Mouse (Mus musculus): ENCODE results near the gene Dusp19. TPM values are rescaled to one million over a fixed set of nuclear protein-coding genes. Genes with fewer than 3 reads are reported as not detected.

Dusp19 gene
- total and polyA plus RNA-seq, 3 experiments = 5.4 to 9.1 (median 8.9) TPM

DNA sequence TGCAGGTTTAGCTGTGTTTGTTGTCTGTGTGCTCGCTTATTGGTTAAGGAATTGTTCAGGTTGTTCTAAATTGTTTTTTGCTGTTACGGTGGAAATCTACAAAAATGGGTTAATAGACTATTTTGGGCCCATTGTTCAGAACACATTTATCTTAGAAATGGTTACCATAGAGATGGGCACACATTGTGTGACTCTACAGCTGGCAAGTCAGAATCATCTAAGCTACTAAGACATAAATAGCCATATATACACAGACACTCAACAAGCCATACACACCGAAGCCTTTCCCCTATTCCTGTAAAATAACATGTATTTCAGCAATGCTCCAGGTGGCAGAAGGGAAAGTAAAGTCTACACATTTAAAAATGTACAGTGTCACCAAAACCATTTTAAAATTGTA is 17.0 kb upstream of the Dusp19 start:
- H3K27ac ChIP-seq = no peak overlapping the region
- H3K9ac ChIP-seq (ENCODE audit: low read depth, low read length) = no peak overlapping the region
- H3K4me3 ChIP-seq = no peak overlapping the region
- no peaks in the 10 kb centered on the region for H3K4me1 ChIP-seq (ENCODE audit: control insufficient read depth, insufficient read depth, low read length)
- H3K36me3 ChIP-seq (ENCODE audit: control insufficient read depth, insufficient read depth, low read length) = no peaks in the 10 kb centered on the region
- H3K79me2 ChIP-seq (replicated peaks; ENCODE audit: control insufficient read depth, insufficient read depth, low read length) = no peaks in the 10 kb centered on the region
- no peak for TF ChIP-seq POLR2A (IDR thresholded peaks at IDR 0.05; ENCODE audit: insufficient read depth, low read depth, low read length)
- TF ChIP-seq EP300 (IDR thresholded peaks at IDR 0.05; ENCODE audit: insufficient read depth, low read depth, low read length) = no peak
- no peak for TF ChIP-seq CTCF (IDR thresholded peaks at IDR 0.05)
- no peak for DNase-seq
- 69% methylated on average over 3 of the region's 3 CpGs for WGBS
- H3K27me3 ChIP-seq (ENCODE audit: control insufficient read depth, insufficient read depth, low read length) = no peaks in the 10 kb centered on the region
- intact Hi-C loops (cut with DNase I) = no loop called here

GRCm38 (mm10) chr2:80600611-80601010 is 16.2 kb upstream of the Dusp19 start:
- H3K27ac ChIP-seq = no peak overlapping the region
- TF ChIP-seq EP300 (IDR thresholded peaks at IDR 0.05; ENCODE audit: insufficient read depth, low read depth, low read length) (no peak), POLR2A (IDR thresholded peaks at IDR 0.05; ENCODE audit: insufficient read depth, low read depth, low read length) (no peak), CTCF (IDR thresholded peaks at IDR 0.05) (no peak)
- intact Hi-C loops (cut with DNase I) = no loop called here
- H3K36me3 ChIP-seq (ENCODE audit: control insufficient read depth, insufficient read depth, low read length) = no peaks in the 10 kb centered on the region
- no peaks in the 10 kb centered on the region for H3K4me1 ChIP-seq (ENCODE audit: control insufficient read depth, insufficient read depth, low read length)
- no peaks in the 10 kb centered on the region for H3K27me3 ChIP-seq (ENCODE audit: control insufficient read depth, insufficient read depth, low read length)
- H3K9ac ChIP-seq (ENCODE audit: low read depth, low read length) = no peak overlapping the region
- no peak for DNase-seq
- H3K79me2 ChIP-seq (replicated peaks; ENCODE audit: control insufficient read depth, insufficient read depth, low read length) = no peaks in the 10 kb centered on the region
- no peak overlapping the region for H3K4me3 ChIP-seq

DNA sequence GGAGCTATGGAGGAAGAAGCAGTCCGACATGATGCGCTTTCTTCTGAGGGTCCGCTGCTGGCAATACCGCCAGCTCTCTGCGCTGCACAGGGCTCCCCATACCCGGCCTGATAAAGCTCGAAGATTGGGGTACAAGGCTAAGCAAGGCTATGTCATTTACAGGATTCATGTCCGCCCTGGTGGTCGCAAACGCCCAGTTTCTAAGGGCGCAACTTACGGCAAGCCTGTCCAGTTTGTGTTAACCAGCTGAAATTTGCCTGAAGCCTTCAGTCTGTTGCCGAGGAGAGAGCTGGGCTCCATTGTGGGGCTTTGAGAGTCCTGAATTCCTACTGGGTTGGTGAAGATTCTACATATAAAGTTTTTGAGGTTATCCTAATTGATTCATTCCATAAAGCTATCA is 14.1 kb upstream of the Dusp19 start:
- no peaks in the 10 kb centered on the region for H3K79me2 ChIP-seq (replicated peaks; ENCODE audit: control insufficient read depth, insufficient read depth, low read length)
- intact Hi-C loops (cut with DNase I) = no loop called here
- no peak overlapping the region for H3K27ac ChIP-seq
- no peak overlapping the region for H3K4me3 ChIP-seq
- WGBS = 91% methylated on average over 13 of the region's 13 CpGs
- no peaks in the 10 kb centered on the region for H3K27me3 ChIP-seq (ENCODE audit: control insufficient read depth, insufficient read depth, low read length)
- H3K4me1 ChIP-seq (ENCODE audit: control insufficient read depth, insufficient read depth, low read length) = no peaks in the 10 kb centered on the region
- no peaks in the 10 kb centered on the region for H3K36me3 ChIP-seq (ENCODE audit: control insufficient read depth, insufficient read depth, low read length)
- no peak overlapping the region for H3K9ac ChIP-seq (ENCODE audit: low read depth, low read length)
- no peak for DNase-seq
- TF ChIP-seq CTCF (IDR thresholded peaks at IDR 0.05) (no peak), EP300 (IDR thresholded peaks at IDR 0.05; ENCODE audit: insufficient read depth, low read depth, low read length) (no peak), POLR2A (IDR thresholded peaks at IDR 0.05; ENCODE audit: insufficient read depth, low read depth, low read length) (no peak)

DNA sequence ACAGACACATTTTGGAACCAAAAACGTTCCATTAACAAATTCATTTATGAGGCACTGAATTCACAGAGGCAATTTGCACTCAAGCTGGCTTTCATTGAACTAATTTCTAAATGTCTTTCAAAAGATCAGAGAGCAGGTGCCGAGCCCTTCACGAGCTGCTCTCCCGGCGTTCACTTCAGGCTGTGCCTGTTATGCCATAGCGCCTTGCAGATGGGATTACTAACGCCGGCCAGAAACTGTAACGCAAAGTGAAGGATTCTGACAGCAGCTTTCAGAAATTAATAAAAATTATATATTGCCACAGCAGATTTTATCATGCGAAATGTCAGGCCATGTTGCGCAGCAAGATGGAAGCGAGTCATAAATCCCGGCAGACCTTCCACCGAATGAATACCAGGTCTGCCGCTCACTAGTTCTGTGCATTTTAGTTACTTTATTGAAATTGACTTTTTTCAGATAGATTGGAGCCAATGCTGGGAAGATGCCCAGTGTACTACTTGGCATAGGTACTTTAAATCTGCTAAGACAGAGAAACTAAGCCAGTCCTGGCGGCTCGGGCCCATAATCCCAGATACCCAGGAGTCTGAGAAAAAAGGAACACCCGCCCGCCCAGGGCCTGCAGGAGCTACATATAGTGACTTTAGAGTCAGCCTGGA is 12.9 kb upstream of the Dusp19 start:
- WGBS = 91% methylated on average over 19 of the region's 19 CpGs
- Histone ChIP-seq H3K9ac (ENCODE audit: low read depth, low read length) (no peak overlapping the region), H3K4me1 (ENCODE audit: control insufficient read depth, insufficient read depth, low read length) (no peaks in the 10 kb centered on the region), H3K4me3 (no peak overlapping the region), H3K36me3 (ENCODE audit: control insufficient read depth, insufficient read depth, low read length) (no peaks in the 10 kb centered on the region), H3K27me3 (ENCODE audit: control insufficient read depth, insufficient read depth, low read length) (no peaks in the 10 kb centered on the region), H3K27ac (no peak overlapping the region), H3K79me2 (replicated peaks; ENCODE audit: control insufficient read depth, insufficient read depth, low read length) (no peaks in the 10 kb centered on the region)
- TF ChIP-seq CTCF (IDR thresholded peaks at IDR 0.05) = no peak
- no peak for TF ChIP-seq EP300 (IDR thresholded peaks at IDR 0.05; ENCODE audit: insufficient read depth, low read depth, low read length)
- TF ChIP-seq POLR2A (IDR thresholded peaks at IDR 0.05; ENCODE audit: insufficient read depth, low read depth, low read length) = no peak
- DNase-seq = no peak
- intact Hi-C loops (cut with DNase I) = no loop called here

DNA sequence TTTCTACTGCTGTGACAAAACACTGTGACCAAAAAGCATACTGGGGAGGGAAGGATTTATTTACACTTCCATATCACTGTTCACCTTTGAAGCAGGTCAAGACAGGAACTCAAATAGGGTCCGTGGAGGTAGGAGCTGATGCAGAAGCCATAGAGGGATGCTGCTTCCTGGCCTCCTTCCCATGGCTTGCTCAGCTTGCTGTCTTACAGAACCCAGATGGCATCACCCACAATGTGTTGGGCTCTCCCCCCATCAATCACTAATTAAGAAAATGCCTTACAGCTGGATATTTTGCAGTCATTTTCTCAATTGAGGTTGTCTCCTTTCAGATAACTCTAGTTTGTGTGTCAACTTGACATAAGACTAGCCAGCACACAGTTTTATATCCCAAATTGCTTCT is 4.6 kb upstream of the Dusp19 start:
- intact Hi-C loops (cut with DNase I) = no loop called here
- TF ChIP-seq POLR2A (IDR thresholded peaks at IDR 0.05; ENCODE audit: insufficient read depth, low read depth, low read length) (no peak), CTCF (IDR thresholded peaks at IDR 0.05) (no peak), EP300 (IDR thresholded peaks at IDR 0.05; ENCODE audit: insufficient read depth, low read depth, low read length) (no peak)
- WGBS = 58% methylated on average over 1 of the region's 1 CpGs
- H3K79me2 ChIP-seq (replicated peaks; ENCODE audit: control insufficient read depth, insufficient read depth, low read length) = no peaks in the 10 kb centered on the region
- no peaks in the 10 kb centered on the region for H3K36me3 ChIP-seq (ENCODE audit: control insufficient read depth, insufficient read depth, low read length)
- H3K27ac ChIP-seq = no peak overlapping the region
- no peak overlapping the region for H3K9ac ChIP-seq (ENCODE audit: low read depth, low read length)
- DNase-seq = no peak
- no peaks in the 10 kb centered on the region for H3K27me3 ChIP-seq (ENCODE audit: control insufficient read depth, insufficient read depth, low read length)
- 0 out of 2 replicates have a peak, but pooled peaks cover 1% of the 10 kb centered on the region for H3K4me1 ChIP-seq (ENCODE audit: control insufficient read depth, insufficient read depth, low read length)
- H3K4me3 ChIP-seq = no peak overlapping the region

- H3K36me3 ChIP-seq (ENCODE audit: control insufficient read depth, insufficient read depth, low read length) = no peaks in the 10 kb centered on the region
- H3K9ac ChIP-seq (ENCODE audit: low read depth, low read length) = no peak overlapping the region
- TF ChIP-seq EP300 (IDR thresholded peaks at IDR 0.05; ENCODE audit: insufficient read depth, low read depth, low read length) (no peak), POLR2A (IDR thresholded peaks at IDR 0.05; ENCODE audit: insufficient read depth, low read depth, low read length) (no peak)
- no peak for DNase-seq
- no peaks in the 10 kb centered on the region for H3K79me2 ChIP-seq (replicated peaks; ENCODE audit: control insufficient read depth, insufficient read depth, low read length)
- H3K27ac ChIP-seq = no peak overlapping the region
- intact Hi-C loops (cut with DNase I) = no loop called here
- H3K4me3 ChIP-seq = no peak overlapping the region
- 65% methylated on average over 2 of the region's 2 CpGs for WGBS
- H3K27me3 ChIP-seq (ENCODE audit: control insufficient read depth, insufficient read depth, low read length) = no peaks in the 10 kb centered on the region
- peaks cover 2% of the 10 kb centered on the region for H3K4me1 ChIP-seq (ENCODE audit: control insufficient read depth, insufficient read depth, low read length)
Measured at GRCm38 (mm10) chr2:80612796-80613195, 4.0 kb upstream of the Dusp19 start.
